9 mouse cellular contexts compared by ENCODE assay signal in genomic region chr2:6128881-6129280, GRCm38 (mm10). TPM values are rescaled to one million over a fixed set of nuclear protein-coding genes. Genes with fewer than 3 reads are reported as not detected.
DNase-seq lines count a peak whose midpoint lies in the region; ATAC-seq lines count a peak whose summit lies in the region.
"Had no signal": no experiment of that assay in that cellular context is flagged by ENCODE, and none has a peak within 500 bp of the region (broad histone marks: within the 10 kb centered on the region; RNA-seq: fewer than 3 reads in every experiment).

No protein-coding gene starts in this region.

- peak overlapping the region; percentile 84 for H3K4me3 ChIP-seq in heart, embryonic 13.5 days
- peak overlapping the region; percentile 71 for H3K4me3 ChIP-seq in embryonic facial prominence, embryonic 10.5 days
- peak overlapping the region; percentile 76 for H3K4me3 ChIP-seq in hindbrain, embryonic 16.5 days (ENCODE audit: low read length)

- H3K4me1 ChIP-seq in heart, embryonic 13.5 days: peaks cover 21% of the 10 kb centered on the region
- H3K4me1 ChIP-seq in embryonic facial prominence, embryonic 10.5 days: peaks cover 9% of the 10 kb centered on the region
- no peaks in the 10 kb centered on the region; the same call in 1 of the 2 replicates for H3K4me1 ChIP-seq in hindbrain, embryonic 16.5 days (ENCODE audit: control insufficient read depth, insufficient read depth, low read depth, low read length)

- no peaks in the 10 kb centered on the region for H3K36me3 ChIP-seq in heart, embryonic 13.5 days
- H3K36me3 ChIP-seq in embryonic facial prominence, embryonic 10.5 days (replicated peaks): no peaks in the 10 kb centered on the region
- no peaks in the 10 kb centered on the region for H3K36me3 ChIP-seq in hindbrain, embryonic 16.5 days (ENCODE audit: control insufficient read depth, insufficient read depth, low read length)

- H3K27me3 ChIP-seq in heart, embryonic 13.5 days (replicated peaks): 0 out of 2 replicates have a peak, but pooled peaks cover 6% of the 10 kb centered on the region
- H3K27me3 ChIP-seq in embryonic facial prominence, embryonic 10.5 days (replicated peaks; ENCODE audit: low read depth, poor library complexity, severe bottlenecking): peaks cover 35% of the 10 kb centered on the region
- no peaks in the 10 kb centered on the region; the same call in 1 of the 2 replicates for H3K27me3 ChIP-seq in hindbrain, embryonic 16.5 days (replicated peaks; ENCODE audit: control insufficient read depth, insufficient read depth, low read length)

- H3K27ac ChIP-seq in heart, embryonic 13.5 days (replicated peaks): no peak overlapping the region
- no peak overlapping the region for H3K27ac ChIP-seq in embryonic facial prominence, embryonic 10.5 days (replicated peaks)
- no peak overlapping the region for H3K27ac ChIP-seq in hindbrain, embryonic 16.5 days (ENCODE audit: low read depth, low read length)

- H3K4me2 ChIP-seq in heart, embryonic 13.5 days: peak overlapping the region; percentile 90
- H3K4me2 ChIP-seq in hindbrain, embryonic 16.5 days (ENCODE audit: low read length): peak overlapping the region; percentile 95; the same call in 1 of the 2 replicates

- no peak for DNase-seq in heart, adult 8-10 months (ENCODE audit: low spot score)
- no peak for DNase-seq in embryonic facial prominence, embryonic 10.5 days (ENCODE audit: low spot score)
- DNase-seq in lung, postnatal 25 days (ENCODE audit: low spot score): peak; percentile 39
- no peak for DNase-seq in natural killer cell, adult 2 months (ENCODE audit: low spot score in 2 of 2)
- DNase-seq in adrenal gland, adult 8-10 months: no peak
- DNase-seq: right cerebral cortex, postnatal 4 days had no signal

- H3K9me3 ChIP-seq in heart, embryonic 13.5 days: no peaks in the 10 kb centered on the region
- H3K9me3 ChIP-seq in embryonic facial prominence, embryonic 10.5 days: no peaks in the 10 kb centered on the region
- no peaks in the 10 kb centered on the region for H3K9me3 ChIP-seq in hindbrain, embryonic 16.5 days (ENCODE audit: control insufficient read depth, low read length)

- H3K9ac ChIP-seq in heart, embryonic 13.5 days: peak overlapping the region; percentile 90
- H3K9ac ChIP-seq in hindbrain, embryonic 16.5 days (ENCODE audit: low read depth, low read length): no peak overlapping the region

- ATAC-seq in heart, embryonic 13.5 days (ENCODE audit: extremely low read depth, insufficient number of reproducible peaks, low FRiP score, low TSS enrichment): no peak
- ATAC-seq in hindbrain, embryonic 16.5 days: no peak
- no peak for ATAC-seq in granulocyte monocyte progenitor cell, adult 5-6 weeks (replicated peaks; ENCODE audit: poor library complexity, severe bottlenecking)

- 37% methylated on average over 8 of the region's 8 CpGs for WGBS in heart, embryonic 13.5 days
- 39% methylated on average over 8 of the region's 8 CpGs for WGBS in embryonic facial prominence, embryonic 10.5 days
- 50% methylated on average over 8 of the region's 8 CpGs for WGBS in hindbrain, embryonic 16.5 days

RNA-seq across cellular contexts. Expression of gene Proser2, which starts 1.1 kb away (rescaled TPM):
- 11.0 and 14.6 TPM in 2 replicates for polyA plus RNA-seq in heart, embryonic 13.5 days (2015; fragmentation: Nextera tagmentation; extraction: Ambion mirVana)
- 10 to 100 TPM in 3 of 4 experiments, 1 to 10 TPM in 1; 8.5 to 15.9 (median 14.0) TPM for total RNA-seq in heart, adult 8-10 months (2022)
- polyA plus RNA-seq in embryonic facial prominence, embryonic 10.5 days (2016; fragmentation: Nextera tagmentation; extraction: Ambion mirVana): 3.6 and 4.4 TPM in 2 replicates
- polyA plus RNA-seq in hindbrain, embryonic 16.5 days (2015; fragmentation: Nextera tagmentation; extraction: Ambion mirVana): 10.5 and 10.6 TPM in 2 replicates
- 10 to 100 TPM; 15.6 to 19.0 (median 17.1) TPM for total RNA-seq in adrenal gland, adult 8-10 months (2022)
- not detected in 2 replicates for total RNA-seq in granulocyte monocyte progenitor cell, adult 5-6 weeks (2014; fragmentation: Nextera tagmentation)
- total RNA-seq in granulocyte monocyte progenitor cell, adult 5-6 weeks (2017): not detected in 2 replicates

Comparison
In these comparisons a context has a peak if more than half of its experiments do, and no peak if none do; other contexts are left out.
1. RNA of gene Proser2, which starts 1.1 kb away (total RNA-seq): 15.6 to 19.0 TPM in adrenal gland, adult 8-10 months and 8.5 to 15.9 TPM in heart, adult 8-10 months; not detected in granulocyte monocyte progenitor cell, adult 5-6 weeks; every median in the first group is over 4 times any median in the second.
2. Peak in every context shown above with its lines, with median percentiles within 50 percentile points of each other: H3K4me3 ChIP-seq.